Mouse (Mus musculus): ENCODE results near the gene Sypl.
"Not testable (repeated sequence)": the region's sequence is repeated elsewhere in the genome, so short reads cannot be mapped to it uniquely, and the experiment has no call there.

Gene Sypl

GRCm38 (mm10) chr12:32943347-32943746 lies 10.3 kb upstream of the Sypl start:
- no peak for DNase-seq (ENCODE audit: low read depth in 1 of 2, low spot score in 2 of 2)

- peak in 1 of 2 experiments; percentile 21 for DNase-seq (ENCODE audit: low read depth in 1 of 2, low spot score in 2 of 2)
Observed at GRCm38 (mm10) chr12:32943951-32944350, 9.7 kb upstream of the Sypl start.

- DNase-seq (ENCODE audit: low read depth in 1 of 2, low spot score in 2 of 2), result no peak
Observed at GRCm38 (mm10) chr12:32944884-32945454, 8.7 kb upstream of the Sypl start.

GRCm38 (mm10) chr12:32946376-32946775 lies 7.3 kb upstream of the Sypl start:
- no peak for DNase-seq (ENCODE audit: low read depth in 1 of 2, low spot score in 2 of 2)

DNA sequence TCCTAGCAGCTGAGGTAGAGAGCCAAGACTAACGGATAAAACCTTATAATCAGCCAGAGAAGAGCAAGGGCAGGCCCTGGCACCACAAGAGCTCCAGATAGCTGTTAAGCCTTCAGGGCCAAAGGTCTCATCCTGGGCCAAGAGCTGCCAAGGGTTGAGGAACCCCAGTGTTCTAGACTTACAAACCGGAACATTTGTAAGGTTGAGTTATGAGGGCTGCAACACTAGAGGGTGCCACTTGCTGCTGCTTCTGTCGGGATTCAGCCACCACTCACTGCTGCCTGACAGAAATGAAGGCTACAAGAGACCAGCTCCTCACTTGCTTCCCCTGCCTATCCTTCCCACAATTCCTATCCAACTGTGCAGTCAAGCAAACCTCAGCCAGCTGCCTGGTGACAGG lies 1.3 kb upstream of the Sypl start:
- peak in 1 of 2 experiments; percentile 24 for DNase-seq (ENCODE audit: low read depth in 1 of 2, low spot score in 2 of 2)

DNA sequence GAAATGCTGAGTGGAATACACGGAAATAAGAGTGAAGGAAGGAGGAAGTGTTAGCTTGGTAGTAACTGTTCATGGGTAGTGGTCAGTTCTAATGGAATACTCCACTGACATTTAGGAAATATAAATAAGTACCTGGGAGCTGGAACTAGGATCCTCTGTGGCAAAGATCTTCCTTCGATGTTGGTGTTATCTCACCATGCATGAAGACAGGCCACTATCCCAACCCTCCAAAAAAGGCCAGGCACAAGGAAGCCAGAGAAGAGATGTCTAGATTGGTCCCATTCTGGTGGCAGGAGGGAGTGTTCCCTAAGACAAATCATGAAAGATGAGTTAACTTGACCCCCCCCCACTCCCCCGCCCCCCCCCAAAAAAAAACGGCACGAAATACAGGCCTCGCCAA lies 625 bp upstream of the Sypl start:
- DNase-seq (ENCODE audit: low read depth in 1 of 2, low spot score in 2 of 2), result no peak

DNA sequence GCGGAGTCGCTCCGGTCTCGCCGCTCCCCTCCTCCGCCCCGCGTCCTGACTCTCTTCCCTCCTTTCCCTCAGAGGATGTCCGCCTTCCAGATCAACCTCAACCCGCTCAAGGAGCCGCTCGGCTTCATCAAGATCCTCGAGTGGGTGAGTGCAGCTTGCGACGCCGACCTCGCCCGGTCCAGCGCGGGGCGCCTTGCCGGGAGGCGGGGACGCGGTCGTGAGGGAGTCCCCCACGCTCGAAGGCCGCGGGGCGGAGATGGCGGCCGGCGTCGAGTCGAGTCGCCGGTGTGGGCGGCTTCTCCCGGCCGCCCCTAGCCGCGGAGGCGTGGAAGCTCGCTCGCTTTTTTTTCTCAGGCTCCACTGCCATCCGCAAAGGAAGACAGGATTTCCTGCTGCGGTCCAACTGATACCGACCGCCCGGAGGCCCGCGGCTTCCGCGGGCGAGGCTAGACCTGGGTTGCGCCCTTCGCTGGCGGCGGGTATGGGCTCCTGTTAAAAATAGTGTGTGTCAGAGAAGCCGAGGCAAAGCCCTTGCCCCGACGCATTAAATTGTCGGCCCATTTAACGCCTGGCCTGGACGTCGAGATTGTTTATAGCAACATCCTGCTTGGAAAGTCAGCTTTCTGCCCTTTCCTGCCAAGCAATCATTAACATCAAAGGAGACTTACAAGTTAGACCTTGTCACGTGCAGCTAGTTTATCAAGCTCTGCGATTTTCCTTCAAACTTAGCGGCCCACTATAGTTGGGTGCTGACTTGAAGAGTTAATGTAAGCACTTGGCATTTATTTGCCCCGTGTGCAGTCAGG lies 728 bp downstream of the Sypl start:
- peak; percentile 36 to 70 for DNase-seq (ENCODE audit: low read depth in 1 of 2, low spot score in 2 of 2)

DNA sequence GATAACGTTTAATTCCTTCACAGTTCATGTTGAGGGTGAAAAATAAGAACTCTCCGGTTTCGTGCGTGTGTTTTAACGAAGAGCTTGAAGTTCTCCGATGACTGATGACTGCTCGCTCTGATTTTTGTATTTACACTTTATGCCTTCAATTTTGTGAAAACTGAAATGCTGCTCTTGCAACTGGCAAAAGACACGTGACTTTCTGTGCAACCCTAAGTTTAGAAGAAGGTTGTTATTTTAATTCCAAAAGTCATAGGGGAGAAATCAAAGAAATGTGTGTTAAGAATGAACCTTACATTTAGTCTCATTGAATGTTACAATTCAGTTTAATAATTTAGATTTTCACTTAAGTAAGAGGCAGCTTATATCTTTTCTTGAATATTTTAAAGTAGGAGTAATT lies 1.3 kb downstream of the Sypl start:
- DNase-seq (ENCODE audit: low read depth in 1 of 2, low spot score in 2 of 2), result no peak

- no peak for DNase-seq (ENCODE audit: low read depth in 1 of 2, low spot score in 2 of 2)
Observed at GRCm38 (mm10) chr12:32957211-32957610, 3.5 kb downstream of the Sypl start.

GRCm38 (mm10) chr12:32962132-32962531 lies 8.4 kb downstream of the Sypl start:
- no peak for DNase-seq (ENCODE audit: low read depth in 1 of 2, low spot score in 2 of 2)

DNA sequence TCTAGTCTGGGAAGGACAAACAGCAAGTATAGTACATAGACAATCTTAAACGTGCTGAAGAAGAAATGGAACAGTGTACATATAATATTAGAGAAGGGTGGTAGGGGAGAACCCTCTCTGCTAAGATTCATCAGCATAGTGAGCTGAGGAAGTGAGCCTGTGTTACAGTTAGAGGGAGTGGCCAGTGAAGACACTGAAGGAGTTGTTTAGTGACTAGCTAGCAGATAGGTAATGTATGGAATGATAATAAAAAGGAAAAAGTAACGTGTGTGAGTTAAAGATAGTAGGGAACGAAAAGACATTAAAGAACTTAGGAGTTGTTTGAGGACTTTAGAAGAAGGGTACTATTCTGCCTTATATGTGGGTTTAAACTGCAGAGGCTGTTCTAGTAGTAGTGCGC lies 10.2 kb downstream of the Sypl start:
- no peak for DNase-seq (ENCODE audit: low read depth in 1 of 2, low spot score in 2 of 2)

DNA sequence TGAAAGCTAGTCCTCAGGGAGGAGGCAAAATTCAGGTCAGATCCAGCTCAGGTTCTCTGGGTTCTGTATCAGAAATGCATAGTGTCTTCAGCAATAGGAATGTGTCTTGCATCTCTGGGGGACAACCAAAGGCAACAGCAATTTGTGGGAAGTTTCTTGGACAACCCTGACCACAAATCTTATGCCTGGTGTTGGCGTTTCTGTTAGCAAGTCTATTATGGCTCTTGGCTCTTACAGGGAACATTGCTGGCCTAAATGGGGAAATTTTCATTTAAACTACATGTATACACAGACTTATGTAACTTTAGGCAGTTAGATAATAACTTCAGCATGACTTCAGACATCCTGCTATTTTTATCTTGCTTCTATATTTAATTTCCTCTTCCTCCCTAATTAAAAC lies 18.6 kb downstream of the Sypl start:
- DNase-seq (ENCODE audit: low read depth in 1 of 2, low spot score in 2 of 2), result no peak

DNA sequence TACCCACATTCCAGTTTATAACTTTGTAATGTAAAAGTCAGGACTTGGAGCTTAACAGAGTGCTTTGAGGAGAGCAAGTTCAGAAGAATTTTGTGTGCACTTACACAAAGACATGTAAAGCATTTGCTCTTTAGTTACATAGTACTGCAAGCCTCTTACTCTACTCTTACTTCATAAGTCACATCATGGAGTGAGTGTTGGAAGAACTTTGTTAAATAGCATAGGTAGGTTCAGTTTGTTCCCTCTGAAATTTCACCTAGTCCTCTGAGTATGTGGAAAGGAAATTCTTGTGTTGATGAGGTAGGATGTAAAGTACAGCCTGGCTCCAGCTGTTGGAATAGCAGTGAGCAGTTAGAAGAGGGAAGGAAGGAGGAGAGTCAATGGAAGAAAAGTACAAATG lies 21.2 kb downstream of the Sypl start:
- no peak for DNase-seq (ENCODE audit: low read depth in 1 of 2, low spot score in 2 of 2)

DNA sequence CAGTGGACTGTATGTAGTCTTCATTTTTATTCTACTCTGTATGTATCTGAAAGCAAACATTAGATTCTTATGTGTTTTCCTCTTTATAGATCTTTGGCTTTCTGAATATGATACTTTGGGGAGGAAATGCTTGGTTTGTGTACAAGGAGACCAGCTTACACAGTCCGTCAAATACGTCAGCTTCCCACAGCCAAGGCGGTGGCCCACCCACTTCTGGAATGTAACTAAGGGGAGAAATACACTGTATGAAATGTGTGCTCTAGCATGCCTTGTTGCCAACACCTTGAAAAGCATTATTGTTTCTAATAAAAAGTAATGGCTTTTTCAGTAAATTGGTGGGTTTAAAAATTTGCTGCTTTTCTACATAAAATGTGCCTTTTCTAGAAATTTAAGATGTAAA lies 21.8 kb downstream of the Sypl start:
- no peak for DNase-seq (ENCODE audit: low read depth in 1 of 2, low spot score in 2 of 2)

DNA sequence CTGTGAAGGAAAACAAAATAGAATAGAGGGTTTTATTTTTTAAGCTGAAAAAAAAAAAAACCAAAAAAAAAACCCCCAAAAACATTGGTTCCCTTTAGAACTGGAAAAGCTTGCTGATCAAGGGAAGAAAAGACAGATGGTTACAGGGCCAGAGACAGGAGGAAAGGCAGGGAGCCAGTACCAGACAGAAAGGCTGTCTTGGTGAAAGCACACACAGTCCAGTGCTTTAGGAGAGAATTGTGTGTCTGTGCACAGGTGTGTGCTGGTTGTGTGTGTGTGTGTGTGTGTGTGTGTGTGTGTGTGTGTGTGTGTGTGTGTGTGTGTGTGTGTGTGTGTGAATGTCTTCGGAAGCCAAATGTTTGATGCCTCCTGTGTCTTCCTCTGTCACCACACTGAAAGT lies 28.9 kb downstream of the Sypl start:
- no peak for DNase-seq (ENCODE audit: low read depth in 1 of 2, low spot score in 2 of 2)

GRCm38 (mm10) chr12:32983081-32983480 lies 29.4 kb downstream of the Sypl start:
- DNase-seq (ENCODE audit: low read depth in 1 of 2, low spot score in 2 of 2), result no peak

DNA sequence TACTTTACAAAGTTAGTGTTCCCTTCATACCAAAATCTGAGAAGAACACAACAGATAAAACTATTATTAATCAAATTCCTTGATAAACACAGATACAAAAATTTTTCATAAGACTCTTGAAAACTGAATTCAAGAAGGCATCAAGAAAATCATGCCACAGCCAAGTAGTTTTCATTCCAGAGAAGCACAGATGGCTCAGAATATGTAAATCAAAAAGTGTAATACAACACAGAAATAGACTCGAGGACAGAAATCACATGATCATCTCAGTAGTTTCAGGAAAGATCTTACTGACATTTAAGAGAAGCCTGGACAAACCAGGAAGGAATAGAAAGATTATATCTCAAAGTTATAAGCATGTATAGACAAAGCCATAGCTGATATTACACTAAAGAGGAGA lies 32.6 kb downstream of the Sypl start:
- DNase-seq (ENCODE audit: low read depth in 1 of 2, low spot score in 2 of 2), result no peak

- DNase-seq (ENCODE audit: low read depth in 1 of 2, low spot score in 2 of 2), result no peak
Observed at GRCm38 (mm10) chr12:32989731-32990130, 36.0 kb downstream of the Sypl start.

- DNase-seq (ENCODE audit: low read depth in 1 of 2, low spot score in 2 of 2), result no peak
Observed at GRCm38 (mm10) chr12:32994081-32994480, 40.4 kb downstream of the Sypl start.

GRCm38 (mm10) chr12:32995081-32995834 lies 41.6 kb downstream of the Sypl start:
- DNase-seq (ENCODE audit: low read depth in 1 of 2, low spot score in 2 of 2), result no peak

GRCm38 (mm10) chr12:32998766-32999165 lies 45.1 kb downstream of the Sypl start:
- DNase-seq (ENCODE audit: low read depth in 1 of 2, low spot score in 2 of 2), result no peak

DNA sequence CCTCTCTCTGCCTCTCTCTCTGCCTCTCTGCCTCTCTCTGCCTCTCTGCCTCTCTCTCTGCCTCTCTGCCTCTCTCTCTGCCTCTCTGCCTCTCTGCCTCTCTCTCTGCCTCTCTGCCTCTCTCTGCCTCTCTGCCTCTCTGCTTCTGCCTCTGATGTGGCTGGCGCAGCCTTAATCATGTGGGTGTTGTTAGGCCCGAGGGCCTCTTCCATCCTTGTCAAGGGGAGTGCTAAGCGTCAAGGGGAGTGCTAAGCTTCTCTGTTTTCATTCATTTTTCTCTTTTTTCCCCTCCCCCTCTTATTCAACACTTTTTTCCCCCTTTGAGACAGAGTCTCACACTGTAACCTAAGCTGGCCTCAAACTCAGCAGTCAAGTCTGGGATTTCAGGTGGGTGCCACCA lies 46.1 kb downstream of the Sypl start:
- DNase-seq (ENCODE audit: low read depth in 1 of 2, low spot score in 2 of 2), result not testable (repeated sequence)

Data from monocyte, adult 2 months (primary cell).